Mouse (Mus musculus) left cerebral cortex, postnatal 36 days (tissue): ENCODE measurements at regions not wholly inside any gene's neighbourhood (a gene's known extent, or its start where the extent isn't known, plus 50 kb on each side); places are given as distances from the start of the nearest gene placed in this dataset.
A peak's percentile ranks its signal among the peaks of the same experiment; 100 is the strongest.
"Not testable (repeated sequence)": the region's sequence is repeated elsewhere in the genome, so short reads cannot be mapped to it uniquely, and the experiment has no call there.

ENCODE experiments used
- DNase-seq, 2 experiments: peaks; one replicate each; pipeline ENCODE4 v3.0.0; 2021 to 2022; ENCODE audit warnings: low spot score in 2 of 2, mixed read lengths in 1 of 2
- intact Hi-C: fragments of 180-260 bp; cut with DNase I; formaldehyde crosslinking; loops from one replicate; pipeline ENCODE4 v1.15.1; 2025

DNA sequence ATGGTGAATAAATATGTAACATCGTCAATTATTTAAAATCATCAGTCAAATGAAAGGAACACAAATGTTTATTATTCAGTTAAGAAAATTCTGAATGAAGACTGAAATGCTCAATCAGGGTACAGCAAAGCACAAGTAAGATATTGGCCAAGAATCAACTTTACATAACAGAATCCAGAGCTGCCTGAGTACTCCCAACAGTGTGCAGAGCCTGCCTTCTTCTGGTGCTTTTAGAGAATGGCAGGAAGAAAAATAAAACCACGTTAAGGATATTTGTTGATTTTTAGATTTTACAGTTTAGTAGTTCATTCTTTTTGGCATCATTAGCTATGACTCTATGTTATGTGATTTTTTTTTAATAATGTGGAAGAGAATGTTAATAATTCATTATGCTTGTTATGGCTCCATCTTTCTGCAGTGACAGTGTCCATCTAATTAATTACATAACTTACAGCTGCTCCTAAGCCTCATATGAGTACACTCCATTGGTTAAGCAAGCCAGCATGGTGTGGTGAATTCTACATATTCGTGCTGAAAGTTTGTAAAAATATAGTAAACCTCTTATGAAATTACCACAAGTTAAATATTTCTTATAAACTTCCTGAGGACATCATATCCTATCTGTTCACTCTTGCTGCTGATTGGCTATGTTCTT, 579.0 kb downstream of the Kcna4 start:
- DNase-seq: no peak
- intact Hi-C loops: loop anchor here (5.0 to 10.0 kb wide), 3 partner anchors 575 to 887 kb away; partner anchors contain the start of gene Kcna4

DNA sequence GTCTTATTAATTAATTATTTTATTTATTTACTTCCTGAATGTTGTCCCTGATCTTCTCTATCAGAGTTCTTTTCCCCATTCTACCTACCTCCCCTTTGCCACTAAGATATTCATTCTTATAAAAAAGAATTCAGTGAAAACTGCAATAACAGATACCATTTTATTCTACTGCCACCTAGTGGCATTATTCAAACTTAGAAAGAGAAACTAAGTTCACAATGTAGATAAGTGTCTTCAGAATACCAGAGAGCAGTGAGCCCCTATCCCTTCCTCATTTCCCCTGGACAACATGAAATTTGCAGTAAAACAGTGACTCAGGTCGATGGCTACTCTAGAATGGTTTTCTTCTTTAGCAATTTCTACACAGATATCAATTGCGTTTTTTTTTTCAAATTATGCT, 589.2 kb downstream of the Kcna4 start:
- no peak for DNase-seq
- intact Hi-C loops: loop anchor here (10.0 kb wide), 1 partner anchor 1525 kb away; no protein-coding TSS in a partner anchor

DNA sequence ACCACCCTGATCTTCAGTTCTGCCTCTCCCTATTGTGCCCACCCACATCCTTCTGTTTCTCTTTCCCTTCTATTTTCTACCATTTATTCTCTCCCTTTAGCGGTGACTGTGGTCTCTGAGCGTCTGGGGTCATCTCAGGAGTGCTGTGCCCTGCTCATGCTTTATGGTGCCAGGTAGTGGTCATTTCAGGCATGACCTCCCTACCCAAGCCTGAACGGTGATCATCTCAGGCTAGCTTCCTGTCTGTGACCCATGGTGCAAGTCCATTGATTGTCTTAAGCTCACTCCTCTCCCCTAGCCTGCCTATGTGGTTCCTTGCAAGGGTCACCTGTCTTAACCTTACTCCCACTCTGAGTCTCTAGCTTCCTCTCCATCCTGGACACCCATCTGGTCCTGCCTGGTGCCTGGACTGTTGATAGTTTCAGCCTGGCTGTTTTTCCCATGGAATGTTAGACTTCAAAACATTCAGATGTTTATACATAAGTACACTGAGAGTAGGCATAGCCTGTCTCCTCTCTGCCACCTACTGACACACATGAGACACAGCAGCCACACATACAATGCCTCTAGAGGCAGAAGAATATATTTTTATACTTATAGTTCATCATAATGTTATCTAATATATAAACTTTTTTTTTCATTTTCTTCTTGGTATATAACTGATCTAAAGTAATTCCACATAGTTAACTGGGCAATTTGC, 595.8 kb downstream of the Kcna4 start:
- intact Hi-C loops: no loop called here
- no peak for DNase-seq

DNA sequence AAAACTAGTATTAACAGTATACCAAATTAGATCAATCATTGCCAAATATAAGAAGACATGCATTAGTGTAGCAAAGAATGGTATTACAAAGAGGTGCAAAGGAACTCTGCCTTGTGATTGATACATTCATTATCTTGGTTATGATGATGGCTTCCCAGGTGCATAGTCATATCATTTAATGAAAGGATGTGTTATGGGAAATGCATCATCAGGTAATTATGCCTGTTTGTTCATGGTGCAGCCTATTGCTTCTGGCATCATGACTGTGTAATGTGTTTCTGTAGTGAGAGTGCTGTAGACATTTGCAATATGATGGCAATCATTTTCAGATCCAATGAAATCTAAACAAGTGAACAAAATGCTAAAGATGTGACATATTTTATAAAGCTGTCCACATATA, 597.8 kb downstream of the Kcna4 start:
- intact Hi-C loops: no loop called here
- DNase-seq: no peak

DNA sequence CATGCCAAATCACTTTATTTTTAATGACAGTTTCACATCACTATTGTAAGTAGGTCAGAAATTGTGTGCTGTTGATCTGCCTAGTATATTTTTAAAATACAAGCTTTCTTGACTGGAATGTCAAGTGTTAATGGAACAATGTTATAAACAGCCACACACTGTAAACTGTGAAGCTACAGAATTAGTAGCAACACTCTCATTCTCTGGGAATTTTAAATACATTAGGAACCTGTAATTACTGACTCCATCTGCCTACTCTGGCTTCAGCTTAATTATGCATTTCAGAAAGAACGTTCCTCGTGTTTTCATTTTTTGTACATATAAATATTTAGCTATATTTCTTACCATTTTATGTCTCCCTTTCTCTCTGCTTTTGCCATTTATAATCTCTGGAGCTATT, 634.7 kb downstream of the Kcna4 start:
- no peak for DNase-seq
- intact Hi-C loops: no loop called here

DNA sequence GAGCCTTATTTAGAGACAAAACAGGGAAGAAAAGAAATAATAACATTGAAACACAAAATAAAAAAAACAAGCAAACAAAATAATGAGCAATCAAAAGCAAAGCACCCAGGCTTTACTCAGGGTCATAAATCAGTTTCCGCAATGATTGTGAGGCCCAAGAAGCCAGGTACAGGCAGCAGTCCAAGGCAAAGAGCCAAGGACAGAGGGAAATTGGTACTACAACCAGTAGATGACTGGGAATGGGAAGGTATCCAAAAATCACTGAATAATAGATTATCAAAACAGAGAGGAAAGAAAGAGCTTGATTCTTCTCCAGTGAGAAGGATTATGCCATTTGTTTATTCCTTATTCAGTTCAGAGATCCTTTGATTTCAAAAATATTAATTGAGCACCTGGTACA, 636.2 kb downstream of the Kcna4 start:
- intact Hi-C loops: no loop called here
- DNase-seq: no peak

DNA sequence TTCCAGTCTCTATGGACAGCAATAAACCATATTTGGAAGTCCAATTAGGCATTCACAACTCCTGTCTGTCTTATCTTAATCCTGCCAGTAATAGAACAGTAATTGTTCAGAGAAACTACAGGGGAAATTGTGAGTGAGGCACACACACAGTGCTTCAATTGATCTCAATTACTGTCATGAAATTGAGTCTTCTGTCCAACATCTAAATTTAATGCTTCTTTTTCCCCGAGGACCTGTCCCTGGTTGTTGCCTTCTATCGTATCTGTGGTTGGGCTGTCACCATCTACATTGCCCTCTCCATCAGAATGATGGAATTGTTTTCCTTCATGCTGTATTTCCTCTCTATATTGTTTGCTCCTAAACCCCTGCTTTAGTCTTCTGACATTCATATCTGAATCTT, 644.9 kb downstream of the Kcna4 start:
- no peak for DNase-seq
- intact Hi-C loops: no loop called here

DNA sequence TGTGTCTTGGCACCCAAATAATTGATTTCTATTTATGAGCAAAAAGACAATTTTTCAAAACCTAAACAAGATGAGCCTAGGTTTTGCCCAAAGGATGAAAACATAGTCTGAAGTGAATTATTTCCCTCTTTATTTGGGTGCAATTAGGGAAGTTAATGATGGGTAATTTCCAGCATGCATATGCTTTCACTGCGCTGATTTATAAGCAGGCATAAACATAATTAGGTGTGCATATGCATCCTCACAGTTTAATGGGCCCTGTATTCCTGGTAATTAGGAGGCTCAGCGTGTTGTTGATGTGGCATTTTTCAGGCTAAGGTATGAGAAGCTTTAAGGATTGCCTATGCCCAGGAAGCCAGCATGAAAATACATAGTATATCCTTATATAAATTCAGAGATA, 645.3 kb downstream of the Kcna4 start:
- no peak for DNase-seq
- intact Hi-C loops: no loop called here

DNA sequence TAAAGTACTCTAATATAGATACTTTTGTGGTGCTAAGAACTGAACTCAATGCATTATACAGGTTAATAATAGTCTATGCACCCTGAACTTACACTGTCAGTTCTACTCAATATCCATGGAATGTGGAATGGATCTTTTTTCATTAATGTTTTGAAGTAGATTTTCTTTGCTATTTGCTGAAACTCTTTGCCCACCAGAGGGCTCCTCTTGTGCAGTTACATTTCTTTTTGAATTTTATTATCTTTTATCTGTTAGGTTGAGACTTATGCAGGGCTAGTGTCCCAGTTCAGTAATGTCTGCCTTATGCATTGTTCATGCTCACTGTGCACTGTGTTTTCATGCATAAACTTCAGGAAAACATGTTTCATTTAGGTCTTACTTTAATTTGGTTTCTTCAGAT, 650.9 kb downstream of the Kcna4 start:
- intact Hi-C loops: no loop called here

DNA sequence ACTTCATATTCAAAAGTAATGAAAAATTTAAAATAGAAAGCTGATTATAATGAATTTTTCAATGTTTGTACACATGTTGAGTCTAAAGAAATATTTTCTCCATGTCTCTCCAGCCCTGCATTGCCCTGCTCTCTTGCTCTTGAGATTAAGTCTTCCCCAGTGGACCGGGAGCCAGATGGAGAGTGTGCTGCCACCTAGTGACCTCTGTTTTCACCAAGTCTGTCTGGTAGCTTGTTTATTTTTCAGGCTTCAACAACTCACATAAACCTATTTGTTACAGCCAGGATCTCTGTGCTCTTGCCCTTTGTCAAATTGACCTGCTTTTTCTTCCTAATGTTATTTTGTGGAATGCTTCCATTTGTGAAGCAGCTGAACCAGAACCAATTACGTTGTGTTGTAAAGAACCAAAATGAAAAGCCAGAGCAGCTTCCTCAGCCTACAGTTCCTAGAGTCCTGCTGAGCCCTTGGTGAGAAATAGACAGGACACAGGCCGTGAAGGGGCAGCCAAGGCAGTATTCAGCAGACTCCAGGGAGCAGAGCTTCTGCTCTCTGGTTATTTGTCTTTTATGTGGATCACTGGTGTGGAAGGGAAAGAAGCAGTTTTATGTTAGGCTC, 655.5 kb downstream of the Kcna4 start:
- intact Hi-C loops: no loop called here
- no peak for DNase-seq

More for the DNA sequence above, 650.9 kb downstream of the Kcna4 start:
- DNase-seq: no peak

DNA sequence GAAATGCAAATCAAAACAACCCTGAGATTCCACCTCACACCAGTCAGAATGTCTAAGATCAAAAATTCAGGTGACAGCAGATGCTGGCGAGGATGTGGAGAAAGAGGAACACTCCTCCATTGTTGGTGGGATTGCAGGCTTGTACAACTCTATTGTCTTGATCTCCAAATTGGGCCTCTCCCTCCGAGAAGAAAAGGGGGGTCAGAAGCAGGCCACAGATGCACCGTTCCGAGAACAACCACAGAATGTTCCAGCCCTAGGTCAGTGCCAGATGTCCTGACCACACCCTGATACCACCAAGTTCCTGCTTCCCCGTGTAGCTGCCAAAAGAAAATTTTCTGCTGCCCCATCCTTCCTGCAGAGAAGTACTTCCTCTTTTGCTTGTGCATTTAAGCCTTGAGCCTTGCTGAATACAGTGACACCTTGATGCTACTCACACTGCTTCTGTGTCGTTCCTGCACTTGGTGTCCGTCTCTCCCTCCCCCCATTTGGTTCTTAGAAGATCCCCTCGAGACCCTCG, 665.2 kb downstream of the Kcna4 start:
- DNase-seq, intact Hi-C loops: not testable (repeated sequence)

DNA sequence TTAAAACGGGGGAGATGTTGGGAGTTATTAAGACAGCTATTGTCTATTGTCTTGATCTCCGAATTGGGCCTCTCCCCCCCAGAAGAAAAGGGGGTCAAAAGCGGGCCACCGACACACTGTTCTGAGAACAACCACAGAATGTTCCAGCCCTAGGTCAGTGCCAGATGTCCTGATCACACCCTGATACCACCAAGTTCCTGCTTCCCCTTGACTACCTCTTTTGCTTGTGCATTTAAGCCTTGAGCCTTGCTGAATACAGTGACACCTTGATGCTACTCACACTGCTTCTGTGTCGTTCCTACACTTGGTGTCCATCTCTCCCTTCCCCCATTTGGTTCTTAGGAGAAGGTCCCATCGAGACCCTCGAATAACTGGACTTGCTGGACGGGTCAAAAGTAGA, 673.5 kb downstream of the Kcna4 start:
- intact Hi-C loops, DNase-seq: not testable (repeated sequence)

DNA sequence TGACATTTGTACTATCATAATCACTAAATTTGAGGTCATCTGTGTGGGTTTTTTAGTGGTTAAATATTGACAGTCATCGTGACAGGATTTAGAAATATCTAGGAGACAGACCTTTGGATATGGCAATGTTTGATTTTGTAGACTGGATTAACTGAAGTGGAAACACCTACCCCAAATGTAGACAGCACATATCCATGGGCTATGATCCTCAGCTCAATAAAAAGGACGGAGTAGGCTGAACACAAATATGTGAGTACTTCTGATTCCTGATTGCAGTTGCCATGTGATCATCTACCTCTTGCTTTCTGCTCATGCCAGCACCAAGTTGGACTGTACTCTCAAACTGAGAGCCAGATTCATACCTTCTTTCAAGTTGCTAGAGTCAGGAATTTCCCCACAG, 674.4 kb downstream of the Kcna4 start:
- intact Hi-C loops: loop anchor here (5.0 kb wide), 1 partner anchor 1712 kb away; no protein-coding TSS in a partner anchor

DNA sequence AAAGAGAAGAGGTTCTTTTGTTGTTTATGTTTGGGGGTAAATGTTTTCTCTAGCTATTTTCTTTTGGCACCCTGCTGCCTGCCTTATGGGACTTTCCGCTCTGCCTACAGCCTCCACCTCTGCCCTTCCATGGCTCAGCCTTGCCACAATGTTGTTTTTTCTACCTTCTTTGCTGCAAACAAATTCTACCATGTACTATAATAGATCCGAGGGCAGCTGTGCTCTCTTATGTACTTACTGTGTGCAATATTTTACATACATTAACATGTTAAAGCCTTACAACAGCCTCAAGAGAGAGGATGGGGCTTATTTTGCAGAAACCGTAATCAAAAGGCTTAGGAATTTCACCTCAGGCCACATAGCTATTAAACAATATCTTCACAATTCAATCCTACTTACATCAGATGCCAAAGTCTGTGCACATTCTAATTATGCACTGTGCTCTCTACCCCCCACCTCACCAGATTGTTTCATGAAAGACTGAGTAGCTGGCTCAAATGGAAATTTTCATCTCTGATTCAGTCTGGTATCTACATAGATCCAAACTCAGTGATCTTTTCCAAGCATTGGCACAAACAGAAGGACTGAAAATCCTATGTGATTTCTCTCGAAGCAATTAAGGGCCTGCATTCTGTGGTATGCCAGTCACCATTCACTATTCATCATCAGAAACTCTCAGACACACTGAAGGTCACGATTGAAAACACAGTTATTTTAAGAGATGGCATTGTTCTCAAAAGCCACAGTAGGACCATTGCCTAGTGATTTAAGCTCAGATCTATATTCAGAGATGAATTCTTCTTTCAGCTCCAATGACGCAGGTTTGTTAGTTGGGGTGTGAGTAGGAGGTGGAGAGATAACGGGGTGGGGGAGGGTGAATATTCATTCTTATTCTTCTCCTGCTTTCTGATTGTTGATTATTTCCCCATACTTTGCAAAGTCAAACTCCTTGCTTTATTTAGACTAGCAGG, 675.2 kb downstream of the Kcna4 start:
- no peak for DNase-seq
- intact Hi-C loops: loop anchor here (5.0 kb wide), 1 partner anchor 1712 kb away; no protein-coding TSS in a partner anchor

More for the DNA sequence above, 674.4 kb downstream of the Kcna4 start:
- no peak for DNase-seq

DNA sequence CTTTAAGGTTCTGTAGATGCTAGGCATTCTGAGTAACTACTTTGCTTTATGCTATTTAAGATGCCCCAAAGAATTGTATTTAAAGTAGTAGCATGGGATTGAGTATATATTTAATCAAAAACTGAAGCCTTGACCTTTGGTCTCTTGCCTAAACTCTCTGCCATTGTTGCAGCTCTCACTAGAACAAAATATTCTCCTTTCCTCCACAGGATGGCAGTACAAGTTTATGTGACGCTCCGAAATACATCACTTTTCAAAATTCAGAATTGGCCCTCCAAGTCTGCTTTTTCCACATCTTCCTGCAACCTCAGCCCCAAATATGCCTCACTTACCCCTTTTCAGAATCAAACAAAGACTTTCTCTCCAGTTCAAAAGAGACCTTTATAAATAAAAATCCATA, 678.1 kb downstream of the Kcna4 start:
- intact Hi-C loops: loop anchor here (5.0 kb wide), 1 partner anchor 1709 kb away; no protein-coding TSS in a partner anchor
- no peak for DNase-seq

DNA sequence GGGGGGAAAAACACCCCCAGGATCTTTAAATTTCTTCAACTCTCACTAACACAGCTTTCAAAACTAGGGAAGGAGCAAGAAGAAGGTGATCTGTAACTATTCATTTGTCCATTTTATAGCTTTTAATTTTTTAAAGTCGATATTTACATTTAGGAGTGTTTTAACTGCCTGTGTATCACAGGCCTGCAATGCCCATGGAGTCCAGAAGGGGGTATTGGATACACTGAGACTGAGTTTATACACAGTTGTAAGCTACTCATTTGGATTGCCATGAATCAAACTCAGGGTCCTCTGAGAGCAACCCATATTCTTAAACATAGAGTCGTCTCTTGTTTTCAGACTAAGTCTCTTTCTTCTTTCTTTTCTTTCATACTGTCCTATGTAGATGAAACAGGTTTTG, 679.1 kb downstream of the Kcna4 start:
- no peak for DNase-seq
- intact Hi-C loops: loop anchor here (5.0 kb wide), 1 partner anchor 1708 kb away; no protein-coding TSS in a partner anchor

DNA sequence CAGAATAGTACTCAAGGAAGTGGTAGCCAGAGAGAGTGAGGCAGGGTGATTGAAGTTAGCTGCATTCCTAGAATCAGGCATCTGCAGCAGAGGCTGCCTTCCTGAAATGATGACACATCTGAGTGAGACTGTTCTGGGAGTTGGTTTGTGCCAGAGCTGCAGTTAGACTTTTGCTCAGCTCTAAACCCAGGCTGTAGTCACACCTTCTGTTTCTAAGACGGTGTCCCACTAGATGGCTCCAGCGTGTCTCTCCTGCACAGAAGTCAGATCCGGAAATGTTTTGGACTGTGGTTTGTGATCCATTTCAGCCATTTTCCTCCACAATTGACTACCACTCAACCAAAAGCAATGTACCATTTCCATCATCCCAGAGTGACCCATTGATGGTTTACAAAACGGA, 683.1 kb downstream of the Kcna4 start:
- DNase-seq: peak; percentile 15 to 16
- intact Hi-C loops: loop anchor here (2.0 to 5.0 kb wide), 2 partner anchors 15 to 1724 kb away; no protein-coding TSS in a partner anchor

DNA sequence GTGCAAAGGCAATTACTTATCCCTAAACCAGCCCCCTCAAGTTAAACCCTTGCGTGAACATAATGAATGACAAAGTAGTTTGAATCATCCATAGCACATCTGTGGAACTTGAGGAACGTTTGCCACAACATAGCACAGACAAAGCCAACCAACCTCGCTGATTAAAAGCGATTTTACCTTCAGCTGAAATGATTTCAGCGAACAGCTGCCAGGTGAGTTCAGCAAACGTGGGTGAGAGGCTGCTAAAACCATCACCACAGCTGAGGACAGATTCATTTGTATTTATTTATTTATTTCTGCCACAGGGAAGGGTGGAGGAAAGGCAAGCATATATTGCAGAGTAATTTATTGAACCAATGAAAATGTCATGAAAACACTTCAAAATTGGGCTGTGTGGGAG, 704.4 kb downstream of the Kcna4 start:
- no peak for DNase-seq
- intact Hi-C loops: no loop called here

DNA sequence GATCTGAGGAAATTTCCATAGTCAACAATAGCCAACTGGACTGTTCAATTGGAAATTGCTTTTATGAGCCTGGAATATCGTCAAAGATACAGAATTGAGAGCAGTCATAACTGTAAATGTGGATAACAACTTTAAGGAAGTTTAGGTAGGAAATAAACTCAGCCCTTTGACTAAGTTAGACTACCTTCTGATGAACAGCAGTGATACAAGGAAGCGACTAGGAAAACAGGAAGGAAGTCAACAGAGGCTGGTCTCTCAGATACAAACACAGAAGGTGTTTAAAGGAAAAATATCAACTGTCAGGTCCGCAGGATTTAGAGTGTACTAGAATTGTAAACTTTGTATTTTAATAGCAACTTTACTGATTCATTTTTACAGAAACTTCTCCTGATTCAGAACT, 721.1 kb downstream of the Kcna4 start:
- DNase-seq: no peak
- intact Hi-C loops: no loop called here
